Mouse (Mus musculus): ENCODE measurements around the gene Znrd1.

DNA sequence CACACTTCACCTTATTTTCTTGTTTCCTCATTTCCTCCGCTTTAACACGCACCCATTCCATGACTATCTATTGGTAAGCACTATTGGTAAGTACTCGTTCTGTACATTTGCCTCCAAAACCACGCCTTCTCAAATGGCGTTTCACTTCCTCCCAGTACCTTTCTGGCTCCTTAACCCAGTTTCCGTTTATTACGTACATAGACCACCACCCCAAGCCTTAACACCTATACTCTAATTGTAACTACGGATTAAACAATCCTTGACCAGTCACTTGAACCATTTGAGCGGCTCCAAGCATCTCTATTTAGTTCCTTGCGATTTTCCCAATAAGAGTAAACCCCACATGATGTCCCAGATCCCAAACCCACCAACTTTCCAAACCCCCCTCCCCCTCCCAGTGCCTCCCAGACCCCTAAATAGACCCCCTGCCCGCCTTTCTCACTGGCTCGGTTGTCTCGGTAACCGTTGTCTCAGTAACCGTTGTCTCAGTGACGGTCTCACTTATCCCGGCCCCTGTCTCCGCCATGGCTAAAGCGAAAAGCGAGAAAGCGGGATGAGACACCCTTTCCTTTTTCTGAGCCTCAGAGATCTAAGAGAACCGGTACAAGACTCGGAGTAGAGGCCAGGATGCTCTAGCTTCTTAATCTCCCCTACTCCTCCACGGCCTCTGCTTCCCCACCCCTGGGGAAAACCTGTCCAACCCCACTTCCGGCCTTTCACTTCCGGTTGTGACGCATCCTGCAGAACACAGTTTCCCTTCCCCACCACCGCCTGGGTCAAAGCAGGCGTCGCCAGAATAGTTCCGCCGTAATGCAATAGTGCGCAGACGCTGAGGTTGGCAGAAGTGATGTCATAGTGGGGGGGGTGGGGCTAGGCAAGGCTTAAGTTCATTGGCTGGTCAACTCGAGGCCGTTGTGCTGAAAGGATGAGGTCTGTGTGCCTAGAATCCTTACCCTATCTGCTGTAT lies 7.1 kb downstream of the Znrd1 start, which contains the start of gene Ppp1r11:
- TF ChIP-seq POLR2A (IDR thresholded peaks at IDR 0.05; ENCODE audit: low read depth, low read length): peak; percentile 75
- TF ChIP-seq CTCF (IDR thresholded peaks at IDR 0.05; ENCODE audit: extremely low read depth, insufficient read depth, insufficient read length, insufficient replicate concordance): no peak
